Comparison of ENCODE assay signal across 8 mouse cellular contexts in the genomic region with DNA sequence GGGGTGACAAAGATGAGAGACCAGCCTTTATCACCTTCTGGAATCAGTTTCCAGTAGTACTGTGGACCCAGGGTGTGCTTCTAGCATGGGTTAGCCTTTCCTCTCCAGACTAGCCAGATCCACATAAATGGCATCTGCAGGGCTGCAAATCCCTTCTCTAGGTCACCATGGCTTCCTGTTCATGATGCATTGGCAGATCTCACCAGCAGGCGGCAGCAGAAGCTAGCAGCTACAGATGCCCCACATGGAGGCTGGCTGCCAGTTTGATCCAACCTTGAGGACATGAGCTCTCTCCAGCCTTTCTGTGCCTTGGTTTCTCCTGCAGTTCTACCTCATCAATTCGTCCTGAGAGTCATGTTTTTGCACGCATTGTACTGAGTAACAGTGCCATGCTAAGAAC. TPM values are rescaled to one million over a fixed set of nuclear protein-coding genes. Genes with fewer than 3 reads are reported as not detected.
A peak's percentile ranks its signal among the peaks of the same experiment; 100 is the strongest.
DNase-seq lines count a peak whose midpoint lies in the region; ATAC-seq lines count a peak whose summit lies in the region.

No protein-coding gene starts in this region.

- no peak overlapping the region for H3K4me3 ChIP-seq in liver, embryonic 16.5 days (ENCODE audit: low read depth, low read length)

- no peak overlapping the region for H3K27ac ChIP-seq in liver, embryonic 16.5 days (ENCODE audit: low read length)

- H3K4me2 ChIP-seq in liver, embryonic 16.5 days (ENCODE audit: low read depth, low read length), result no peak overlapping the region

- no peaks in the 10 kb centered on the region for H3K27me3 ChIP-seq in liver, embryonic 16.5 days (ENCODE audit: control insufficient read depth, insufficient read depth, low read depth, low read length)

- peaks cover 8% of the 10 kb centered on the region for H3K36me3 ChIP-seq in liver, embryonic 16.5 days (ENCODE audit: control insufficient read depth, insufficient read depth)

- H3K9me3 ChIP-seq in liver, embryonic 16.5 days (replicated peaks; ENCODE audit: control insufficient read depth, low read length), result no peaks in the 10 kb centered on the region

- no peaks in the 10 kb centered on the region for H3K4me1 ChIP-seq in liver, embryonic 16.5 days (ENCODE audit: control insufficient read depth, low read depth, low read length)

- ATAC-seq in liver, embryonic 16.5 days (ENCODE audit: low read depth), result peak; percentile 13; the same call in 1 of the 2 replicates

- peak; percentile 56 for DNase-seq in 416B (ENCODE audit: low read depth)
- peak; percentile 8 for DNase-seq in MN1 (ENCODE audit: low spot score)
- DNase-seq in cerebellum, postnatal 10 days, result peak; percentile 89 to 90
- peak; percentile 16 for DNase-seq in gastrocnemius, postnatal 25 days
- peak; percentile 88 for DNase-seq in kidney, postnatal 4 days
- DNase-seq in right cerebral cortex, adult 2 months (ENCODE audit: low spot score in 2 of 2), result peak; percentile 78 to 83
- DNase-seq in urinary bladder, postnatal 25 days (ENCODE audit: low spot score), result peak; percentile 72

- H3K9ac ChIP-seq in liver, embryonic 16.5 days (ENCODE audit: low read depth, low read length), result no peak overlapping the region

- 30% methylated on average over 3 of the region's 3 CpGs for WGBS in liver, embryonic 16.5 days (ENCODE audit: insufficient replicate concordance)

RNA-seq across cellular contexts. Expression of a gene that starts 13.6 kb away (rescaled TPM):
- total RNA-seq in gastrocnemius, postnatal 25 days (2021), result 1 to 10 TPM; 1.8 to 3.0 TPM
- polyA plus RNA-seq in liver, embryonic 16.5 days (2015; fragmentation: Nextera tagmentation; extraction: Ambion mirVana), result 45.1 and 47.3 TPM in 2 replicates

Comparison
In these comparisons a context has a peak if more than half of its experiments do, and no peak if none do; other contexts are left out.
1. DNase-seq: peak in every context shown above with its lines; median percentile 90 in cerebellum, postnatal 10 days; 88 in kidney, postnatal 4 days; 80 in right cerebral cortex, adult 2 months; 72 in urinary bladder, postnatal 25 days; 56 in 416B; 16 in gastrocnemius, postnatal 25 days; 8 in MN1.